Mouse (Mus musculus): Measurements from ENCODE around the gene Cela3a. TPM values are rescaled to one million over a fixed set of nuclear protein-coding genes. Genes with fewer than 3 reads are reported as not detected.

The Cela3a gene
- polyA plus RNA-seq, 1 experiment from 2014 or later = not detected

DNA sequence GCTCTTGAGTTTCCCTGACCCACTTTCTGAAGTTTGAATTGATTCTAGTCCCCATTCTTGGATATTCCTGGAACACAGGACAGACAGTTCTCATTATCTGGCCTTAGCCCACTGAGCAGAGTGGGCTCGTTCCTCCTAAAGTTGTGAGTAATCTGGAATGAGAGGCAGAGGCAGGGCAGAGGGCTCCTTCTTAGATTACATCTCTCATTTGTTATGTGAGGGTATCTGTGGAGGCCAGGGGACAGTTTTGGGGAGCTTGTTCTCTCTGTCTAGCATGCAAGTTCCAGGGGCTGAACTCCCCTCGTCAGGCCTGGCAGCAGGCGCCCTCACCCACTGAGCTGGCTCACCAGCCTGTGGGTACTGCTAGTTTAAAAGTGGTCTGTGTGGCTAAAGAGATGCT, 30.5 kb downstream of the Cela3a start:
- 89% methylated on average over 3 of the region's 3 CpGs for WGBS
- no peak for ATAC-seq (ENCODE audit: low FRiP score, low TSS enrichment)
- Histone ChIP-seq H3K9ac (ENCODE audit: low read depth, low read length) (no peak overlapping the region), H3K4me3 (ENCODE audit: low read length) (no peak overlapping the region), H3K27ac (ENCODE audit: low read depth, low read length) (no peak overlapping the region), H3K4me1 (ENCODE audit: control insufficient read depth, insufficient read depth, low read length) (peaks cover 7% of the 10 kb centered on the region; the same call in 1 of the 2 replicates), H3K4me2 (replicated peaks; ENCODE audit: low read depth, low read length) (no peak overlapping the region), H3K36me3 (ENCODE audit: control insufficient read depth, insufficient read depth, low read length) (no peaks in the 10 kb centered on the region), H3K27me3 (ENCODE audit: control insufficient read depth, insufficient read depth, low read length) (no peaks in the 10 kb centered on the region), H3K9me3 (ENCODE audit: control insufficient read depth, low read length) (no peaks in the 10 kb centered on the region)

- H3K4me2 ChIP-seq (replicated peaks; ENCODE audit: low read depth, low read length) = no peak overlapping the region
- no peak overlapping the region for H3K9ac ChIP-seq (ENCODE audit: low read depth, low read length)
- H3K9me3 ChIP-seq (ENCODE audit: control insufficient read depth, low read length) = no peaks in the 10 kb centered on the region
- H3K27ac ChIP-seq (ENCODE audit: low read depth, low read length) = no peak overlapping the region
- no peaks in the 10 kb centered on the region for H3K36me3 ChIP-seq (ENCODE audit: control insufficient read depth, insufficient read depth, low read length)
- no peaks in the 10 kb centered on the region for H3K27me3 ChIP-seq (ENCODE audit: control insufficient read depth, insufficient read depth, low read length)
- ATAC-seq (ENCODE audit: low FRiP score, low TSS enrichment) = no peak
- no peak overlapping the region for H3K4me3 ChIP-seq (ENCODE audit: low read length)
- peaks cover 12% of the 10 kb centered on the region; the same call in 1 of the 2 replicates for H3K4me1 ChIP-seq (ENCODE audit: control insufficient read depth, insufficient read depth, low read length)
- 79% methylated on average over 4 of the region's 4 CpGs for WGBS
Measured at GRCm38 (mm10) chr4:137377526-137378304, 31.9 kb downstream of the Cela3a start.

- no peak for ATAC-seq (ENCODE audit: low FRiP score, low TSS enrichment)
- Histone ChIP-seq H3K9ac (ENCODE audit: low read depth, low read length) (no peak overlapping the region), H3K4me2 (replicated peaks; ENCODE audit: low read depth, low read length) (no peak overlapping the region), H3K27ac (ENCODE audit: low read depth, low read length) (no peak overlapping the region), H3K36me3 (ENCODE audit: control insufficient read depth, insufficient read depth, low read length) (no peaks in the 10 kb centered on the region), H3K9me3 (ENCODE audit: control insufficient read depth, low read length) (no peaks in the 10 kb centered on the region), H3K27me3 (ENCODE audit: control insufficient read depth, insufficient read depth, low read length) (no peaks in the 10 kb centered on the region), H3K4me1 (ENCODE audit: control insufficient read depth, insufficient read depth, low read length) (peaks cover 12% of the 10 kb centered on the region; the same call in 1 of the 2 replicates), H3K4me3 (ENCODE audit: low read length) (no peak overlapping the region)
- 73% methylated on average over 2 of the region's 2 CpGs for WGBS
Measured at GRCm38 (mm10) chr4:137376778-137377177, 32.8 kb downstream of the Cela3a start.

DNA sequence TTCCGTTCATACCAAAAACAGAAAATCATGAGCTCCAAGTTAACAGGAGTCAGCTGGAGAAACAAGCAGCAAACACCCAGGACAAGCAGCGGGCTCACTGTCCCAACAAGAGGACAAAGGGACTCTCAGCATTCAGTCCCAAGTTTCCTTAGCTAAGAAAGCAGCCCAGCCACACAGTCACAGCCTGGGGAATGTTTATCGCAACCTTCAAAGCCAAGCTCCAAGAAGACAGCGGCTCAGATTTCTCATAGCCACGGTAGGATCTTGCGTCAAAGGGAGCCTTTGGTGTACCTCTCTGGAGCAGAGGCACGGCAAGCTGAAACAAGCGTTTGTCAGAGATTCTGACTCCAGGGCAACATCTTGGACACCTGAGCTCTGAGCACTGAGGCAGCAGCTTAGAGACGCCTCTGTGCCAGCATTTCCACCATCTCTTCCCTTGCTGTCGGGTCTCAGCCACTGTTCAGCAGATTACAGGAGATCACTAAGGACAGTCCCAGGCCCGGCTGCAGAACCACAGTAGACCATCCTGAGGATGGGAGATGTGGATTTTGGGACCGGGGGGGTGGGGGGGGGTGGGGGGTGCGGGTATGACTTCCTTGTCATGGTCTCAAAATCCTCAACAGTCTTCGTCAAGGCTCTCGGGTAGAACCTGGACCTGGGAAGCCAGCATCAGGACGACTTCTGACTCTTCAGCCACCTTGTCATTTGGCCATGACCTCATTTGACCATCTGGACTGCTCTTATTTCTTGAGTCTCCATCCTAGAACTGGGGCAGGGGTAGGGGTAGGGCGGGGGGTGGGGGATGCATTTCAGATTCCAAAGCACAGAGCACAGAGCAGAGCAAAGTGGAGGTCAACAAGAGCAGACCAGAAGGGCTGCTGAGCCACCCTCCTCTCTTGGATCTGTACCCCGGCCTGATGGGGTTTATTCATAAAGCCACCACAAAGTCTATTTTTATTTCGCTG, 34.0 kb downstream of the Cela3a start:
- 0 out of 2 replicates have a peak, but pooled peaks cover 10% of the 10 kb centered on the region for H3K4me1 ChIP-seq (ENCODE audit: control insufficient read depth, insufficient read depth, low read length)
- no peaks in the 10 kb centered on the region for H3K9me3 ChIP-seq (ENCODE audit: control insufficient read depth, low read length)
- H3K36me3 ChIP-seq (ENCODE audit: control insufficient read depth, insufficient read depth, low read length) = no peaks in the 10 kb centered on the region
- 0 out of 2 replicates have a peak overlapping the region, but pooled peaks have one; percentile 12 for H3K9ac ChIP-seq (ENCODE audit: low read depth, low read length)
- peak overlapping the region; percentile 74; the same call in 1 of the 2 replicates for H3K27ac ChIP-seq (ENCODE audit: low read depth, low read length)
- WGBS = 31% methylated on average over 19 of the region's 19 CpGs
- H3K27me3 ChIP-seq (ENCODE audit: control insufficient read depth, insufficient read depth, low read length) = no peaks in the 10 kb centered on the region
- H3K4me3 ChIP-seq (ENCODE audit: low read length) = no peak overlapping the region
- ATAC-seq (ENCODE audit: low FRiP score, low TSS enrichment) = peak; percentile 37; the same call in 1 of the 2 replicates
- H3K4me2 ChIP-seq (replicated peaks; ENCODE audit: low read depth, low read length) = no peak overlapping the region

DNA sequence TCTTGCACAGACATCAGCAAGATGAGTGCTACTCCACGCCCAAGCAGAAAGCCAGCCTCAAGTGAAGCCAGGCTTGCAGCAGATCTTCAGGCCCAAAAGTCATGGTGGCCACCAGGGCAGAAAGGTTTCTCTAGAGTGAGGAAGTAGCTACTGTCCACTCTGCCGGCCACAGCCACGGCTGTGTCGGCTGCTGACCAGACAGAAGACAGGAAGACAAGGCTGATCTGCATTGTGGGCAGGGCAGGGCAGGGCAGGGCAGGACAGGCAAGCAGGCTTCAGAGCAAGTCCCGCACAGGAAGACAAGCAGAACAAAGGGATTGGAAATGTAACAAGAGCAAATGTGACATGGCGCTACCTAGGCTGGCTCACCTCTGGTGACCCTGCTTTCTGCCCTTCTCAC, 35.9 kb downstream of the Cela3a start:
- H3K9me3 ChIP-seq (ENCODE audit: control insufficient read depth, low read length) = no peaks in the 10 kb centered on the region
- no peak overlapping the region for H3K4me2 ChIP-seq (replicated peaks; ENCODE audit: low read depth, low read length)
- ATAC-seq (ENCODE audit: low FRiP score, low TSS enrichment) = no peak
- H3K4me3 ChIP-seq (ENCODE audit: low read length) = no peak overlapping the region
- H3K9ac ChIP-seq (ENCODE audit: low read depth, low read length) = no peak overlapping the region
- no peaks in the 10 kb centered on the region for H3K27me3 ChIP-seq (ENCODE audit: control insufficient read depth, insufficient read depth, low read length)
- 0 out of 2 replicates have a peak overlapping the region, but pooled peaks have one; percentile 17 for H3K27ac ChIP-seq (ENCODE audit: low read depth, low read length)
- no peaks in the 10 kb centered on the region for H3K36me3 ChIP-seq (ENCODE audit: control insufficient read depth, insufficient read depth, low read length)
- H3K4me1 ChIP-seq (ENCODE audit: control insufficient read depth, insufficient read depth, low read length) = peaks cover 13% of the 10 kb centered on the region; the same call in 1 of the 2 replicates
- 47% methylated on average over 6 of the region's 6 CpGs for WGBS

GRCm38 (mm10) chr4:137371596-137372523, 37.7 kb downstream of the Cela3a start:
- ATAC-seq (ENCODE audit: low FRiP score, low TSS enrichment) = no peak
- H3K4me3 ChIP-seq (ENCODE audit: low read length) = no peak overlapping the region
- WGBS = 69% methylated on average over 16 of the region's 16 CpGs
- no peak overlapping the region for H3K27ac ChIP-seq (ENCODE audit: low read depth, low read length)
- no peaks in the 10 kb centered on the region for H3K27me3 ChIP-seq (ENCODE audit: control insufficient read depth, insufficient read depth, low read length)
- H3K9me3 ChIP-seq (ENCODE audit: control insufficient read depth, low read length) = no peaks in the 10 kb centered on the region
- no peak overlapping the region for H3K9ac ChIP-seq (ENCODE audit: low read depth, low read length)
- no peak overlapping the region for H3K4me2 ChIP-seq (replicated peaks; ENCODE audit: low read depth, low read length)
- no peaks in the 10 kb centered on the region for H3K36me3 ChIP-seq (ENCODE audit: control insufficient read depth, insufficient read depth, low read length)
- H3K4me1 ChIP-seq (ENCODE audit: control insufficient read depth, insufficient read depth, low read length) = peaks cover 19% of the 10 kb centered on the region

DNA sequence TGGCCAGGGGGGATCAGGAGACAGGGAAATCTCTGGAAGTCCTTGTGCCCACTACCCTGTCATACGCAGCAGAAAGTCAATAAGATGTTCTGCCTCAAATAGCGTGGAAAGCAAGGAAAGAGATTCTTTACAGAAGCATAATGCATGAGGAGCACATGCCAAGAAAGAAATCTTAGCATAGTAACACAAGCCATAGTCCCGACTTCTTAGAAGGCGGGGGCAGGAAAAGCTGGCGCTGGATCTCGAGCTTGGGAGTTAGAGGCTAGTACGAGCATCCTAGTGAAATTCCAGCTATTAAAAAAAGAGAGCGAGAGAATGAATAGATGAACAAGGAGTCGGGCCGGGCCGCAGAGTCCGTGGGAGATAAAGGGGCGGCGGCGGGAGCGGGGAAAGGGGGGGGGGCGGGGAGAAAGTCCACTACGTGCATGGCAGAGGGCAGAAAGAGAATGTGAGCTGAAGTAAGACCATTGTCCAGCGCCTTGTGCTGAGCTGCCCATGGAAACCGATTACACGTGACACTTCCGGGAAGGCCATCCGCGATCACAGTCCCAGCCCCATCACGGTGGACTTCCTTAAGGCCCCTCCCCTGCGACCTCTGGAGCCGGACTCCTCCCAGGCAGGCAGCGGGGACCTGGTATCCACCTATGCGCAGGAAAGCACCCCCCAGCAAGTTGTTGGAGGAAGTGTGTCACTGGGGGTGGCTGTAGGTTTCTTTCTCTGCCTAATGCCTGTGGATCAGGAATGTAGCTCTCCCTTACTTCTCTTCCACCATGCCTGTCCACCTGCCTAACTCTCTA, 39.4 kb downstream of the Cela3a start:
- Histone ChIP-seq H3K9me3 (ENCODE audit: control insufficient read depth, low read length) (no peaks in the 10 kb centered on the region), H3K4me2 (replicated peaks; ENCODE audit: low read depth, low read length) (peak overlapping the region; percentile 57), H3K27ac (ENCODE audit: low read depth, low read length) (no peak overlapping the region), H3K36me3 (ENCODE audit: control insufficient read depth, insufficient read depth, low read length) (no peaks in the 10 kb centered on the region), H3K4me1 (ENCODE audit: control insufficient read depth, insufficient read depth, low read length) (peaks cover 15% of the 10 kb centered on the region), H3K9ac (ENCODE audit: low read depth, low read length) (peak overlapping the region; percentile 31), H3K4me3 (ENCODE audit: low read length) (peak overlapping the region; percentile 23), H3K27me3 (ENCODE audit: control insufficient read depth, insufficient read depth, low read length) (no peaks in the 10 kb centered on the region)
- ATAC-seq (ENCODE audit: low FRiP score, low TSS enrichment) = peak; percentile 65; the same call in 1 of the 2 replicates
- 13% methylated on average over 28 of the region's 29 CpGs for WGBS

Data from kidney, embryonic 14.5 days (tissue).